Mouse (Mus musculus) frontal cortex, adult (tissue): ENCODE results near the gene Maml3.

Experiments used
- ATAC-seq: cut with Nextera tagmentation; 2 replicates; pipeline ENCODE4 v1.9.2; 2017; ENCODE audit warnings: mild to moderate bottlenecking, moderate library complexity, mixed read lengths; ENCODE audit not compliant: low TSS enrichment

Maml3 gene

DNA sequence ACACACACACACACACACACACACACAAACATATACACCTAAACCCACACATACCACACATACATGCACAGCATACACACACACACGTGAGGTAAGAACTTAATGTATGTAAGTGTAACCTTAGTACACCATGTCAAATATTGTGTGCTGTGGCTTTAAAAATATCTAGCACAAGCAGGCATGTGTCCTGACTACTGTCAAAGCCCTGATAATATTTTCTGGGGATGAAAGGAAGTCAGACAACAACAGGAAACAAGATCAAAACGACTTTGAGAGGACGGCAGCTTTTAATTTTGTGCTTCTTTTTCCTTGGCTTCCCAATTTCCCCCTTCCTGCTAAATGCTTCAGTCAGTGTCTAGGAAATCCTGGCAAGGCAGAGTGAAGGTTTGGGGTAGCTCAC lies 392.5 kb downstream of the Maml3 start:
- ATAC-seq = no peak

DNA sequence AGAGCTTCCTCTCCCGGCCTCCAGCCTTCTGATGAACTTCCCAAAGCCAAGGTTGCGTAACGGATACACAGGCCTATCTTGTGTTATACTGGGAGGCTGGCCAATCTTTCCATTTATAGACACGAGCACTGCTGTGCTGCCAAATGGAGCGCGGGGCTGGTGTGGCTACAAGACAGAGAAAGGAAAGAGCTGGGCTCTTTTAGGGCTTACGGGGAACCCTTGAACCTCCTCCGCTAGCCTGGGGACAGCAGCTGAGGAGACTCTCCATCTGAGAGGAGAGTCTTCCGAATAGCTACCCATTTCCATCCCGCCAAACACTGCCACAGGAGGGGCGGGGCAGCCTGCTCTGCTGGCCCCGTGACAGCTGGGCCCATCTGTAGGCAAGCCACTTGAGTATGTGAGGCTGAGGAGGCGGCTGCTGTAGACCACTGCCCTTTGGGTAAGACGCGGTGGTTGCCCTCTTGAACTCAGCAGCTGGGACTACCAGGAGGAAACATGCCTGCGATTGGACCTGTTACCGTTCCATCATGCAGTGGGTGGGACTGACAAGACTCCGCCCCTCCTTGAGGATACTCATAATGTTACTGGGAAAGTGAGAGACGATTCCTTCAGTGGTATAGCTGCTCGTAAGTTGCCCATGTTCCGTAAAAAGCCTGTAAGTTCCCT lies 396.0 kb downstream of the Maml3 start:
- ATAC-seq = peak; percentile 92

DNA sequence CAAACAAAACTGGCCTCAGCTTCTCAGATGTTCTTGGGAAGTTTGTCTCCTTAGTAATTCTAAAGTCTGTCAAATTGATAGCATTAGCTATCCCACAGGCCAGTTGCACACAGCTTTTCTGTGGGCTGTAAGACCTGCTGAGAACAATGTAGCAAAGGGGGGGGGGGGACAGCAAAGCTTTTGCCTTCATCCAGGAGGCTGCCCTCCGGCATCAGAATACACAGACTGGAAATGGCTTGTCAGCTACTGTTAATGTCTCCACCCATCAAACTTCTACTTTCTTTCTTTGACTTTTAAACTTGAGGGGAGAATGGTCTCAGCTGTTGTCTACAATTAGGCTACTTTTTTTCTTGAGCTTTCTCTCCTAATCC lies 396.5 kb downstream of the Maml3 start:
- ATAC-seq = no peak

DNA sequence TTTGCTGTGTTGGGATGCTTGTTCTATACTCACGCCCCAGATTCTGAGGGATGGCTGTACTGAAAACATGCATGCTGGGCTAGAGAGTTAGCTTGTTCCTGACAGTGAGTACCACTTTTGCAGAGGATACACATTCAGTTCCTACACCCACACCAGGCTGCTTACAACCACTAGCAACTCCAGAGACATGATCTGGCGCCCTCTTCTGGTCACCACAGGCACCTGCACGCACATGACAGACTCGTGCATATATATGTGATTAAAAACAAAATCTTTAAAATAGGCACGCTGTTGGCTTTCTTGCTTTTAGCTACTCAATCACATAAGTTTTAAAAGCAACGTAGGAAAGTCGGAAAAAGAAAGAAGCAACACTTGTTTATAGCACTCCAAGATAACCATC lies 399.7 kb downstream of the Maml3 start:
- no peak for ATAC-seq

DNA sequence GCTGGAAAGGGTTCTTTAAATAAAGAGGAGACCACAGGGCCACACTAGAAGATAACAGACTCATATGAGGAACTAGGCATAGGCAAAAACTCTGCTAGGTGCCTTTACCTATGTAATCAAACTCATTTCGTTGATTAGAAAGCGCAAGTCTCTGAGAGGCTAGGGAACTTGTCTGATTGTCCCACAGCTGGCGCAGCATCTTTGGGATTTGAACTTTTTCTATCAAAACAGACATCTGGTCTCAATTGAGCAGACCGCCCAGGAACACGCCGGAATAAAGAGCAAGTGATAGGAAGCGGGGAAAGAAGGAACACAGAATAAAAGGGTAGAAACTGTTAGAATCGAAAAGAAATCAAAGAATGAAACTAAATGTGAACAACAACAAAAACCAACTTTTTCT lies 401.4 kb downstream of the Maml3 start:
- ATAC-seq = no peak

DNA sequence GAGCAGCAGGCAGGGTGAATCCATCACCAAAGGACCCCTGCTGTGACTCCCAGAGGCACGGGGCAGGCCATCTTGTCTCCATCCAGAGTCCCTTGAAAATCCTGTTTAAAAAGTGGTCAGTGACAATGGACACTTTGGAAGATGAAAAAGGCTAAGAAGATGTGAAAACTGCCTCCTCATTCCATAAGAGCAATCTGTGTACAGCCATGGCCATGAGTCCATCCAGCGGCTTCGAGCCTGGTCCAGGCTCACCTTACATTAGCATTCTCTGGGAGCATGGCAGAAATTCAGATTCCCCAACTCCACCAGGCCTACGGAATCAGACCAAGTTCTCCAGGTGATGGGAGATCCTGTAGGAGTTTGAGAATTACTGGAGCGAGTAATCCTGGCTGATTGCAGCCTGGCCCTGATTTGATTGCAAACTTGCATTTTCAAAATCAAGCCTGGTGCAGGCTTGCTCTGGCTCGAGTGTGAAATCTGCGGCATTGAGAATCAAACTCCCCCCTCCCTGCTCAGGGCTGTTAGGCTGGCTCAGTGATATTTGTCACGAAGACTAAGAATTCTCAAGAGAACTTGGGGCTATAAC lies 402.1 kb downstream of the Maml3 start:
- ATAC-seq = no peak

DNA sequence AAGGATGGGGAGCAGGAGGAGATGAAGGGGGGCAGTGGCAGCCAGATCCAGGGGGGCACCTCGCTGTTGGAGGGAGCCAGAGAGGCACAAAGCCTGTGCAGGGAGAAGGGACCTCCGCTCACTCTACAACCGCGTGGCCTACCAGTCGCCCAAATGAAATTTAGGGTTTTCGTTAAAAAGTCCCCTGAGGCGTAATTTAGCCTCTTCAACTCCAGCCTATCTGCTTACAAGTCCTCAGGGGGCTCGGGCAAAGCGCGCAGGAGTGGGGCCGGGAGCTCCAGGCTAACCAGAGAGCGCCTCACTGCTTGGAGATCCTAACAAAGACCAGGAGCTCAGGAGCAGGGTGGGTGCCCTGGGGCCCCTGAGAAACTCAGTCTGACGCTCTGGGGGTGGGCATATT lies 402.9 kb downstream of the Maml3 start:
- ATAC-seq = no peak

DNA sequence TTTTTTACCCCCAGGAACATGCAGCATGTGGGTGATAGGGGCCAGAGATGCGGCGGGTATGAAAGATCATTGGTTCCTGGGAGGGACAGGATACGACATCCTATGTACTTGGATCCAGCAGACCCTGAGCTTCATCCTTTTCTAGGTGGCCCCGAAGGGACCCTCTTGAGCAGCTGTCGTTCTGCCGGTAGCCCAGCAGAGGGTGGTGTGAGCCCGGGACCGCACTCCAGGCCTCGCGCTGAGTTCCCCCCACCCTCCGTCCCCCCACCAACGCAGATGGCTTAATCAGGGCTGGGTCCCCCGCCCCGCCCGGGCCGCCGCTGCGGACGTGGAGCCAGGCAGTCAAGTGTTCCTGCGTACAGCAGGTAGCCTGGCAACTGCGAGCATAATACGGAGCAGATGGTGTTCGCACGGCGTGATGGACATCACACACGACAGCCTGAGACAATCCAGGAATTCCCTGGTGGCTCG lies 403.6 kb downstream of the Maml3 start:
- peak; percentile 73 for ATAC-seq

DNA sequence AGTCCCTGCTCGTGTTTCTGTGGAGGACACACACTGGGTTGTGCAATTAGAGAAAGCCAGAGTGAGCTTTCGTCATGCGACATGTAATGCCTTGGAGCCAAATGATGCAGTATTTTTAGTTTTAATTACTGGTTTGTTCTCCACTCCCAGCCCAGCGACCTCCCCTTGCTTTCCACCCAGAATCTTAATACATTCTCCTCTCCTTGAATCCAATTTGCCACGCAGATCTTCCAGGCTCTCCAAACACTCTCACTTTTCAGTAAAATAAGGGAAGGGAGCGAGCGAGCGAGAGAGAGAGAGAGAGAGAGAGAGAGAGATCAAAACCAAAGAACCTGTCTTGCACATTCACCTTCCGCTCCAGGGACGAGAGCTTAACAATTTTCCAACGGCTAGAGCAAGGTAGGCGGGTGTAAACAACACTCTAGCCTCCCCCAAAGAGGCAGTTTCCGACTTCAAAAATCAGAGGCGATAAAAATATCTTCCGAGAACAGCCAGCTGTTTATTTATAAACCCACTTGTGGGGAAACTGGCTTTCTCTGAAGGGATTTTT lies 404.1 kb downstream of the Maml3 start:
- peak; percentile 29 for ATAC-seq

DNA sequence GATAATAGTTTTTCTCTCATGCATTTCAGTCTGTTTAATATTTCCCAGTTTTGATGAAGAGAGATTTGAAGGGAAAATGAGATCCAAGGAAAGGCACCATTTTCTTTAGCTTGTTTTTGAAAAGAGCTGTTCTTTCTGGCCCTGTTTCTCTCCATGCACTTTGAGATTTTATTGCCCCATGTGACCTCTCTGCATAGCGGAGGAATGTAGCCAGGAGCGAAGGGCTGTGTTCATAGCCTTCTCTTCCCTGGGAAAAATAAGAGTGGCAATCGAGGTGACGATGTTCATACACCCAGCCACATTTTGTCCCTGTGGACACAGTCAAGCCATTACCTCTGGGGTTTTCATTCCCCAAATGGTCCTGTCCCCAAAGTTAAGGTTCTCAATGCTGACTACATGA lies 404.8 kb downstream of the Maml3 start:
- ATAC-seq = no peak

DNA sequence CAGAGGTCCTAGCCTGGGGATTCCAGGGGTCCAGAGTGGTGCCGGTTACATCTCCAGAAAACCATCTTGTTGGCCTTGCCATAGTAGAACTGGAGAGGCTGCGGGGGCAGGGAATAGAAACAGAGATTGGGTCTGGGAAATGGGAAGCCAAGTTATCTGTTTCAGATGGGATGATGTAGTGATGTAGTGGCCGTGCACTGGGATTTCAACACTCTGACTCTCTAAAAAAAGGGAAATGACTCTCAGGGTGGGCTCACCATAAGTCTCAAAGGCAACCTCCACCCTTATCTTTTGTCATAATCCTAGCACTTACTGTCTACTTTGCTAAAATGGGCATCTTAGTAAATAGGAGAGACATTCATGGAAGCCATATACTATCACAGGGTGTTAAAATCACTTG lies 406.9 kb downstream of the Maml3 start:
- no peak for ATAC-seq

DNA sequence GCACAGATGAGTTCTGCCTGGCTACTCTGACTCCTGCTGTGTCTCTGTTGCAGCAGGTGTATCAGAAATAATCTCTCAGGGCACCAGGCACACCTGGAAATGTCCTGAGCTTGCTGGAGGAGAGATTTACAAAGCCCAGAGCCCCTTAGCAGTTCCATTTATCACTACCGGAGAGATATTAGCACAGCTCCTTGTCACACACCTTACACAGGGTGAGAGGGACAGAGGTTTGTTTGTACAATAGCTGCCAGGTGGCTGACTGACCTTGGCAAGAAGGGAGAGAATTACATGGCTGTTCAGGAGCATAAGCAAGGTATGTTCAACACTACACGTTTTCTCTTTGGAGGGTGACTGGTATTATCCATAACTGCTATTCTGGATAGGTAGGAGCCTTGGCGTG lies 409.2 kb downstream of the Maml3 start:
- ATAC-seq = no peak

DNA sequence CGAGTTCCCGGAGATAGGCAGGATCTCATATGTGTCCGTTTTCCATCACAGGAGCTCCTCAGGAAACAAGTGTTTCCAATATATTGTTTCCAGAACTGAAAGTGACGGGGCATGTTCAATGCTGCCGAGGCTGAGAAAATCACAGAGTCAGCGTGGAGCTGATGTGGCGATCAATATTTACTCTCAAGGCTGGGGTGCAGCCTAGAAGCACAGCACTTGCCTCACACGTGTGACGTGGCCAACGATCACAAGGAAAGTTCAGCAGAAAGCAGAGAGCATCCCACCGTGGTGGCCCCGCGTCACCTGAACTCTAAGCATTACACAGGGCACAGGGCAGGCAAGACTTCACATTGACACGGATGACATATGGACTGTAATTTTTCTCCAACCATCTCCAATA lies 410.3 kb downstream of the Maml3 start:
- ATAC-seq = no peak

DNA sequence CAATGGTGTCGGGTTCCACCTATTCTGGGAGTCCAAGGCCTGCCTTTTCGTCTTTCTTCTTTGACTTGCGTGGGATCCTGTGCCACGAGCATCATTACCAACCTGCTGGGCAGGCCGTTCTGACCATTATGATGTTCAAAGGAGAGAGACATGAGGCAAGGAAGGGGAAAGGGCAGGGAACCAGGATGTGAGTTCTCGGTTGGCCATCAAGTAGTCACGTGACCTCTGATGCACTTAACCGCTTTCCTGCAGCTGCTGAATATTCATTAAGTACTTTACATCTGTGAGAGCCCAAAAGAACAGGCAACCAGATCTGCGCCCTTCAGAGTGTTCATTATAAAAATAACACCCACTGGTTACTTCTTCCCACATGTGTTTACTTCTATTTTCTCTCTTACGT lies 411.7 kb downstream of the Maml3 start:
- no peak for ATAC-seq

DNA sequence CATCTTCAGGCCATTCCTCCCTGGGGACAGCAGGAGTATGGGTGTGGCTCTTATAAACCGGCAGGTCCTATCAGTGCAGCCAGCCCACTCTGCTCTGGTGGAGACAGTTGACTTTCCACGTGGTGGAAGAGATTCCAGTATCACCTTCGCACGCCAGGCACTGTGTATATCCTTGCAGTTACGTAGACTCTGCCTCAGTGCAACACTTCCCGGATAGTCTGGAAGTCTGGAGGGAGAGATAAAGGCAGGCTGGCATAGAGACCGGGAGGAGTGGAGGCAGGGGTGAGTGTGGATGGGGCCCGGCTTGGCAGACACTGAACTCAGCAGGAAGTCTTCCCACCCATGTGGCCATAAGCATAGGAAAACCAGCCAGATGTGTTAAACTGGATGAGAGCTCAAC lies 416.2 kb downstream of the Maml3 start:
- ATAC-seq = no peak

DNA sequence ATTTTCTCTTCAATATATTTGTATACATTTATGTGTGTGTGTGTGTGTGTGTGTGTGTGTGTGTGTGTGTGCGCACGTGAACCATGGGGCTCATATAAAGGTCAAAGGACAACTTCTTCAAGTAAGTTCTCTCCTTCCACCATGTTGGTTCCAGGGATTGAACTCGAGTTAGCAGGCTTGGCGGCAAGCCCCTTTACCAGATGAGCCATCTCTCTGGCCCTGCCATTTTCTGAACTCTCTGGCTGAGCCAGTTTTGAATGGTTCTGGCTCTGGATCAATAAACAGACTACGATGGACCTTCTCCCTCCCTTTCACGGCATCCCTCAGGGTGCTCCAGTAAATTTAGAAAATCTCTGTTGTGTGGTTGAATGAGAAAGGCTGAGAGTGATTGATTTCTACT lies 418.1 kb downstream of the Maml3 start:
- ATAC-seq = no peak

DNA sequence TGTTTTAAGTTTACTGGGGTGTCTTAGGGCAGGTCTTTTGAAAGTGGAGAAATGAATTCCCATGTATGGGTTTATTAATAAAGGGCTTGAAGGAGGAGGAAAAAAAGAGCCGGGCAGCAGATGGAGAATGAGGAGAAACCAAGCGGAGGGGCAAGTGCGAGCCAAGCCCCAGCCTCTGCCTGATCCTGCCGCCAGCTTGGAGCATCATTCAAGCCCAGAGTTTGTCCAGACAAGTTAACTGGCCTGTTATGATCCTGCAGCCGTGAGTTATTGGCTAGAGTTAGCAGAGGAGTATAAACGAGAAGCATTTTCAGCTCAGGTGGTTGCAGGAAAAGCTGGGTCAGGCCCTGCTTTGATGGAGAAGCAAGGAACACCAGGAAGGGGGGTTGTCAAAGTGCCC lies 418.6 kb downstream of the Maml3 start:
- ATAC-seq = no peak

DNA sequence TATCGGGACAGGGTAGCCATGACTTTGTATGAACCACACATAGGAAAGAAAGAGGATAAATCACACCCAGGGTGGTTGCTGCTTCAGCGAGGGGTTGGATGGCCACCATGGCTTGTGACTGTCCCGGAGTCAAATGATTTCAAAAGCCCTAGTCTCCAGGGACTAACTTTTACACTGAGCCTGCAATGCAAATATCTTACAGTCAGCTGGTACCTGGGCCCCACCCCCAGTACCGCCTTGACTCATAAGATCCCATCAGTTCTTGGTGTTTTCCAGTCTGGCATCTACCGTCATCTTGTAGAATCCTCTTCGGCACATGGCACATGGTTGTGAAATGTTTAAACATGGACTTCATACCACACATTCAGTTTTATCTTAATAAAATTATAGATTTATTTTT lies 419.3 kb downstream of the Maml3 start:
- no peak for ATAC-seq

DNA sequence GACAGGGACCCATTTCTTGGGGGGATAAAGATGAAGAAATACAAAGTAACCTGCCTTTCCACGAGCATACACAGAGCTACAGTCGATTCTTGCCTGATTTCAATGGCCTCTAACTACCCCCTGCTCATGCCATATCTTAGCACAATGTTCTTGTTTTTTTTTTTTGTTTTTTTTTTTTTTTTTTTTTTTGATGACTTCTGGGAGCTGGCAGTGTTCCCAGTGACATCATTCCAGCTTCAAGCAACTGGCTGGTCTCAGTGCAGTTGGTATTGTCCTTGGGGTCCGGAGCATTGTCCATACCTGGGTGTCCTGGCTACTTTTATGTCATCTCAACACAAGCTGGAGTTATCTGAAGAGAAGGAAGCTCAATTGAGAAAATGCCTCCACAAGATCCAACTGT lies 429.9 kb downstream of the Maml3 start:
- ATAC-seq = no peak

DNA sequence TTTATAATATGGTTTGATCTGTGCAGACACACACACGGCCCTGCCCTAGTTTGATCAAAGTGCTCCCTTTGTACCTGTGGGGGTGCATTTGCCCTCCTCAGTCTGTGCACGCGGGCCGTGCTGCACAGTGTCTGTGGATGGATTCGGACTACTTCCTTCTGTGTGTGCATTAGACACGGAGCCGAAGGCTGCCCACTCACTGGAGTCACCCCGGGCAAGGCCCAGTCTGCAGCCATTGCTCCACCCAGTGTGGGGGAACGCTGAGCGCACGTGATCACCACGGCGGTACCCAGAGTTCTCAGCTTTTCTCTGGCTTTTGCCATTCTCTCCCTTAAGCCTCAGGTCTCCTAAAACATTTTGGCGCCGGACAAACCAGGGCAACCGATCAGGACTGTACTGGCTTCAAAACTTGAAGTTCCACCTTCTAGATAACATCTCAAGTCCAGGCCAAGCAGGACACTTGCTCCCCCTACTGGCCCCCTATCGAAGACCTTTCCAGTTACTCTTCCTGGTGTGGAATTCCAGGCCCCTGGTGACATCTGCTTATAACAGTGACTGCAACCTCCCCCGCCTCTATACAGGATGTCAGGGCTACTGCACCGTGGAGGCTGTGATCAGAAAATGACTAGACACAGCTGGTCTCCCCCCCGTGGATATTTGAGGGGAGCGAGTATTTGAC lies 431.3 kb downstream of the Maml3 start:
- peak; percentile 16; the same call in 1 of the 2 replicates for ATAC-seq

DNA sequence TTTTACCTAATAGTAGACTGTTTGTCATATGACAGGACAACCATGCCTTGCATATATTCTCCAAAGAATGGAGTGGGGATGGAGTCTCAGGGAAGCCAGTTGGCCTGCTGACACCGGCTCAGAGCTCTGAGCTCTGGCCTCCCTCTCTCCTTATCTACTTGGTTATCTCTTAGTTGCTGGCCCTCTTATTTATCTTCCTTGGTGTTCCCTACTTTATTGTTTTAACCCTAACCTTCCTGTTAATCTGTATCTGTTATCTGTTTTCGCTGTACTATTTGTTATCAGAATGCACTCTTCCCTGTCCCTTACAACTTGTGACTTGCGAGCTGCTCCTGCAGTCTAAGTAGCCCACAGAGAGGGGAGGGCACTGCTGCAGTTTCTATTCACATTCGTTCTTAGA lies 432.2 kb downstream of the Maml3 start:
- ATAC-seq = no peak

DNA sequence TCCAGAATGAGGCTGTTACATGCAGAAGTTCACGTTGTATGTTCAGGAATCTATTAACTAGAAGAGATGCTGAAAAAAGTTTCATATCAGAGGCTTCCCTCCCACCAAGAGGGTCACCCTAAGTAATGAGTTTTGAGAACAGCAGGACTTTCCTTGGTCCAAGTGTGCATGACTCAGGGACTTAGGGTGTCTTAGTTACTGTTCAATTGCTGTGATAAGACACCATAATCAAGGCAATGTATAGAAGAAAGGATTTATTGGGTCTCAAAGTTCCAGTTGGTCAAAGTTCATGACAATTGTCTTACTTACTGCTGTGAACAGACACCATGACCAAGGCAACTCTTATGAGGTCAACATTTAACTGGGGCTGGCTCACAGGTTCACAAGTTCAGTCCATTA lies 433.8 kb downstream of the Maml3 start:
- ATAC-seq = no peak

DNA sequence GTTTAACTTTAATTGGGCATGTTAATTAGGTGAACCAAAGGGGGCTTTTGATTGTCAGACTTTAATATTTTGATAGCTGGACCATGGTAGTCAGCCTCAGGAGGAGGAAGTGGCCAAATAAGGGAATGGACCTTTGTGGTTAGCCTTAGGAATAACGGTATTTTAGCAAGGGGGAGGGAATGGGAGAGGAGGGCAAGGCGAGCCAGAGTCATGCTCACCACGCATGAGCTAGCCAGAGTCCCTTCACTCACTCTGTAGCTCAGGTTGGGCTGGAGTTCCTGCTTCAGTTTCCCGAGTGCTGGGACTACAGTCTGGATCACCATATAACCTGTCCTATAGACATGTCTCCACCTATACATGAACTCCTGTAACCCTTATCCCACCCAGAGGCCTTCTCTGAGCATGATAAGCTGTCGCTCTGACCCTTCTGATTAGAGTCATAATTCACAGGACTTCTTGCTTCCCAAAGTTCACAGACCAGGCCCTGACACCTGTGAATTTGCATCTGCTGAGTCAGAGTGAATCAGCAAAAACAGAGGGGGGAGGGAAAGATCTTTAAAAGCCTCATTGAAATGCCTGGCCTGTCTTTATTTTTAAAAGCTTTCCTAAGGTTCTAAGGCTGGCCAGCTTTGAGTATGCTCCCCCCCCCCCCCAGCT lies 434.3 kb downstream of the Maml3 start:
- no peak for ATAC-seq
